ENCODE assay signal across 21 mouse cellular contexts in the genomic region with DNA sequence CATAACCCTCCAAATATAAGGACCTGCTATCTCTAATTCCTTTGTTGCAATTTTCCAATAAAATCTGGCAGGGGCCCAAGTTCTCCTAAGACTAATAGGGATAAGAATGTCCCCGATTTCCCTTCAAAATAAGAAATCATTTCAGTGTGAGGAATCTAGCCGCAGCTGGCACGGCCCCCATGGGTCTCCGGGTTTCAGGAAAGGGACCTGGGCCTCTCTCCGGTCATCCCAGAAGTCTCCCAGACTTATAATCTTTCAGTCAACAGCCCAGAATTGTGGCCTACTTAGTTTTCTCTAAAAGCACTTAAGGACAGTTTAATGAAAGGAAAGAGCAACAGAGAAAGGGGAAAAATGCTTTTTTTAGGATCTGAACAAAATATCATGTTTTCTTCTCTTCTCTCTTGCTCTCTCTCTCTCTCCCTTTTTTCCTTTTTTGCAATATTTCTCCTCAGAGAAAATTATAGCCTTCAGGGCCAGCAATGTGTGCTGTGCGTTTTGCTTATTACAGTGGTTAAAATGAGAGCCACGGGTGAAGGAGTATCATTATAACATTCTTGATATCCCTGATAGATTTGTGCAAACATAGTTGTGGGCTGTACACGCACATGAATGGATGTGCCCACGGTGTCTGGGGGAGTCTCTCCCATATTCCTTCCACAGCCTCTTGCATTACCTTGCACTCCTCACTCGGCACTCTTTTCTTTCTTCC.
DNase-seq lines count a peak whose midpoint lies in the region; ATAC-seq lines count a peak whose summit lies in the region.
"Had no signal": no experiment of that assay in that cellular context is flagged by ENCODE, and none has a peak within 500 bp of the region (broad histone marks: within the 10 kb centered on the region; RNA-seq: fewer than 3 reads in every experiment).

No protein-coding gene starts in this region.

- no peaks in the 10 kb centered on the region for H3K9me3 ChIP-seq in embryonic facial prominence, embryonic 12.5 days
- H3K9me3 ChIP-seq in embryonic facial prominence, embryonic 10.5 days, result no peaks in the 10 kb centered on the region
- no peaks in the 10 kb centered on the region for H3K9me3 ChIP-seq in embryonic facial prominence, embryonic 15.5 days (replicated peaks)
- H3K9me3 ChIP-seq: forebrain, embryonic 13.5 days; heart, embryonic 10.5 days; heart, embryonic 15.5 days; hindbrain, embryonic 10.5 days; intestine, embryonic 15.5 days had no signal

- ATAC-seq in embryonic facial prominence, embryonic 12.5 days (ENCODE audit: insufficient number of reproducible peaks, insufficient read depth, low FRiP score, low TSS enrichment), result no peak
- ATAC-seq in embryonic facial prominence, embryonic 15.5 days (ENCODE audit: insufficient number of reproducible peaks, low FRiP score, low TSS enrichment, low read depth), result peak; percentile 57; the same call in 1 of the 2 replicates
- ATAC-seq: forebrain, embryonic 13.5 days; forebrain, postnatal 0 days; intestine, embryonic 15.5 days had no signal

- no peak overlapping the region for H3K4me2 ChIP-seq in embryonic facial prominence, embryonic 12.5 days (replicated peaks)
- no peak overlapping the region for H3K4me2 ChIP-seq in embryonic facial prominence, embryonic 15.5 days (replicated peaks)
- H3K4me2 ChIP-seq: forebrain, embryonic 13.5 days; heart, embryonic 15.5 days; hindbrain, embryonic 14.5 days; intestine, embryonic 15.5 days had no signal

- DNase-seq in embryonic facial prominence, embryonic 10.5 days (ENCODE audit: low spot score), result no peak
- DNase-seq in lung, postnatal 10 days, result peak; percentile 6
- no peak for DNase-seq in lung, adult 18-20 months
- DNase-seq in thymus, adult 18-20 months, result no peak
- DNase-seq in heart, adult 11 months, result no peak
- DNase-seq: adrenal gland, postnatal 10 days; cerebellum, adult 11-12 months; cerebellum, adult 9-11 months; cerebellum, postnatal 36 days; forebrain, postnatal 0 days; gastrocnemius, adult 2 months; gastrocnemius, postnatal 36 days; heart, adult 18-20 months had no signal

- no peaks in the 10 kb centered on the region for H3K27me3 ChIP-seq in embryonic facial prominence, embryonic 12.5 days
- no peaks in the 10 kb centered on the region for H3K27me3 ChIP-seq in embryonic facial prominence, embryonic 10.5 days (replicated peaks; ENCODE audit: low read depth, poor library complexity, severe bottlenecking)
- H3K27me3 ChIP-seq in embryonic facial prominence, embryonic 15.5 days, result no peaks in the 10 kb centered on the region
- H3K27me3 ChIP-seq: forebrain, embryonic 13.5 days; heart, embryonic 15.5 days; intestine, embryonic 15.5 days had no signal

- no peak overlapping the region for H3K9ac ChIP-seq in embryonic facial prominence, embryonic 12.5 days
- no peak overlapping the region for H3K9ac ChIP-seq in embryonic facial prominence, embryonic 15.5 days
- H3K9ac ChIP-seq: forebrain, embryonic 13.5 days; forebrain, postnatal 0 days; heart, embryonic 15.5 days; hindbrain, embryonic 14.5 days; intestine, embryonic 15.5 days had no signal

- no peaks in the 10 kb centered on the region for H3K36me3 ChIP-seq in embryonic facial prominence, embryonic 12.5 days
- H3K36me3 ChIP-seq in embryonic facial prominence, embryonic 10.5 days (replicated peaks), result no peaks in the 10 kb centered on the region
- H3K36me3 ChIP-seq in embryonic facial prominence, embryonic 15.5 days, result no peaks in the 10 kb centered on the region
- H3K36me3 ChIP-seq: heart, embryonic 10.5 days; heart, embryonic 15.5 days; hindbrain, embryonic 10.5 days; intestine, embryonic 15.5 days had no signal

- H3K4me3 ChIP-seq in embryonic facial prominence, embryonic 12.5 days, result no peak overlapping the region
- H3K4me3 ChIP-seq in embryonic facial prominence, embryonic 10.5 days, result no peak overlapping the region
- no peak overlapping the region for H3K4me3 ChIP-seq in embryonic facial prominence, embryonic 15.5 days (replicated peaks)
- H3K4me3 ChIP-seq: forebrain, embryonic 13.5 days; gastrocnemius, adult 2 months; heart, embryonic 10.5 days; heart, embryonic 15.5 days; hindbrain, embryonic 10.5 days; intestine, embryonic 15.5 days had no signal

- H3K27ac ChIP-seq in embryonic facial prominence, embryonic 12.5 days, result peak overlapping the region; percentile 73
- no peak overlapping the region; the same call in 1 of the 2 replicates for H3K27ac ChIP-seq in embryonic facial prominence, embryonic 10.5 days (replicated peaks)
- 0 out of 2 replicates have a peak overlapping the region, but pooled peaks have one; percentile 48 for H3K27ac ChIP-seq in embryonic facial prominence, embryonic 15.5 days (replicated peaks)
- H3K27ac ChIP-seq: forebrain, embryonic 13.5 days; gastrocnemius, adult 2 months; heart, embryonic 10.5 days; heart, embryonic 15.5 days; hindbrain, embryonic 10.5 days; hindbrain, embryonic 14.5 days; intestine, embryonic 15.5 days had no signal

- WGBS in embryonic facial prominence, embryonic 12.5 days, result 55% methylated on average over 10 of the region's 10 CpGs
- 82% methylated on average over 10 of the region's 10 CpGs for WGBS in embryonic facial prominence, embryonic 10.5 days
- 32% methylated on average over 10 of the region's 10 CpGs for WGBS in embryonic facial prominence, embryonic 15.5 days

- no peaks in the 10 kb centered on the region for H3K4me1 ChIP-seq in embryonic facial prominence, embryonic 12.5 days
- no peaks in the 10 kb centered on the region for H3K4me1 ChIP-seq in embryonic facial prominence, embryonic 10.5 days
- no peaks in the 10 kb centered on the region for H3K4me1 ChIP-seq in embryonic facial prominence, embryonic 15.5 days
- H3K4me1 ChIP-seq: forebrain, embryonic 13.5 days; hindbrain, embryonic 10.5 days; intestine, embryonic 15.5 days had no signal
